Mouse (Mus musculus) forebrain, embryonic 11.5 days (tissue): Measurements from ENCODE around the gene Sertad2. TPM values are rescaled to one million over a fixed set of nuclear protein-coding genes. Genes with fewer than 3 reads are reported as not detected.

Source experiments
- ATAC-seq: fragments of 200-750 bp; cut with Nextera tagmentation; replicated peaks from 2 replicates; pipeline ENCODE4 v1.8.0; 2017; ENCODE audit warnings: moderate TSS enrichment; ENCODE audit not compliant: low FRiP score
- DNase-seq: peaks from one replicate; pipeline ENCODE4 v3.0.0-alpha.2; 2017; ENCODE audit warnings: low spot score
- H3K27ac ChIP-seq: fragments of 300-500 bp; sonication (generic); 2 replicates; pipeline ENCODE4 v1.5.1; 2014; ENCODE audit warnings: low read depth, low read length
- H3K27me3 ChIP-seq: fragments of 300-500 bp; sonication (generic); 2 replicates; pipeline ENCODE4 v1.6.1; 2014; ENCODE audit warnings: mild to moderate bottlenecking, low read length, mixed read lengths; ENCODE audit not compliant: control insufficient read depth, insufficient read depth
- H3K36me3 ChIP-seq: fragments of 300-500 bp; sonication (generic); 2 replicates; pipeline ENCODE4 v1.6.1; 2014; ENCODE audit warnings: mild to moderate bottlenecking, low read length, moderate library complexity, mixed read lengths; ENCODE audit not compliant: control insufficient read depth, insufficient read depth
- H3K4me1 ChIP-seq: fragments of 300-500 bp; sonication (generic); replicated peaks from 2 replicates; pipeline ENCODE4 v1.6.1; 2014; ENCODE audit warnings: low read length, mixed read lengths; ENCODE audit not compliant: control insufficient read depth, insufficient read depth
- H3K4me2 ChIP-seq: fragments of 300-500 bp; sonication (generic); 2 replicates; pipeline ENCODE4 v1.6.1; 2014; ENCODE audit warnings: low read depth, mild to moderate bottlenecking, low read length, moderate library complexity, mixed read lengths; ENCODE audit not compliant: severe bottlenecking
- H3K4me3 ChIP-seq: fragments of 300-500 bp; sonication (generic); 2 replicates; pipeline ENCODE4 v1.5.1; 2014; ENCODE audit warnings: low read depth, low read length
- H3K9ac ChIP-seq: fragments of 300-500 bp; sonication (generic); 2 replicates; pipeline ENCODE4 v1.6.1; 2014; ENCODE audit warnings: low read length
- H3K9me3 ChIP-seq: fragments of 300-500 bp; sonication (generic); 2 replicates; pipeline ENCODE4 v1.6.1; 2016; ENCODE audit warnings: low read length, mixed read lengths; ENCODE audit not compliant: control insufficient read depth
- WGBS: fragments of 180-500 bp; shearing (Covaris S2); extraction: QIAGEN DNeasy Blood & Tissue Kit; methylation state at CpG from one replicate; pipeline ENCODE4 v1.1.7; 2014; 5-methylcytosine and 5-hydroxymethylcytosine counted together
- polyA plus RNA-seq: library from polyadenylated mRNA; unstranded; fragments of >200 nt; fragmentation: Nextera tagmentation; extraction: Ambion mirVana; gene quantifications from 2 replicates; pipeline ENCODE4 v1.2.1, GENCODE M21; 2014

The Sertad2 gene
- polyA plus RNA-seq, 1 experiment from 2014 or later, result 26.5 TPM

GRCm38 (mm10) chr11:20680781-20681180 is 137.7 kb downstream of the Sertad2 start:
- H3K4me2 ChIP-seq, result no peak overlapping the region
- no peak for DNase-seq
- H3K9me3 ChIP-seq, result no peaks in the 10 kb centered on the region
- no peak for ATAC-seq
- H3K36me3 ChIP-seq, result peaks cover 4% of the 10 kb centered on the region; the same call in 1 of the 2 replicates
- no peak overlapping the region for H3K9ac ChIP-seq
- H3K4me3 ChIP-seq, result no peak overlapping the region
- no peaks in the 10 kb centered on the region for H3K4me1 ChIP-seq
- no peak overlapping the region for H3K27ac ChIP-seq
- WGBS, result 85% methylated on average over 5 of the region's 5 CpGs
- H3K27me3 ChIP-seq, result no peaks in the 10 kb centered on the region

GRCm38 (mm10) chr11:20681679-20682078 is 138.6 kb downstream of the Sertad2 start:
- peaks cover 4% of the 10 kb centered on the region; the same call in 1 of the 2 replicates for H3K36me3 ChIP-seq
- H3K27me3 ChIP-seq, result no peaks in the 10 kb centered on the region
- H3K27ac ChIP-seq, result no peak overlapping the region
- DNase-seq (no peak), ATAC-seq (no peak)
- H3K4me1 ChIP-seq, result no peaks in the 10 kb centered on the region
- no peak overlapping the region for H3K4me3 ChIP-seq
- WGBS, result 91% methylated on average over 5 of the region's 5 CpGs
- H3K4me2 ChIP-seq, result no peak overlapping the region
- H3K9me3 ChIP-seq, result no peaks in the 10 kb centered on the region
- no peak overlapping the region for H3K9ac ChIP-seq

GRCm38 (mm10) chr11:20691000-20691399 is 147.9 kb downstream of the Sertad2 start:
- WGBS, result 4% methylated on average over 4 of the region's 4 CpGs
- H3K36me3 ChIP-seq, result no peaks in the 10 kb centered on the region
- H3K9ac ChIP-seq, result no peak overlapping the region
- DNase-seq (peak; percentile 85), ATAC-seq (peak; percentile 81)
- no peak overlapping the region for H3K4me3 ChIP-seq
- no peaks in the 10 kb centered on the region for H3K27me3 ChIP-seq
- H3K4me2 ChIP-seq, result no peak overlapping the region
- H3K4me1 ChIP-seq, result no peaks in the 10 kb centered on the region
- H3K9me3 ChIP-seq, result no peaks in the 10 kb centered on the region
- no peak overlapping the region for H3K27ac ChIP-seq

Other genes starting within 250 kb of the Sertad2 start
- 27.3 and 28.3 TPM in 2 replicates for gene Slc1a4, start 210.5 kb upstream of the Sertad2 start, polyA plus RNA-seq
- 28.3 and 33.2 TPM in 2 replicates for gene Aftph, start 198.3 kb downstream of the Sertad2 start, polyA plus RNA-seq